Mouse (Mus musculus): ENCODE data around the gene Rgma.

Gene Rgma

GRCm38 (mm10) chr7:73400051-73400916 lies 25.0 kb downstream of the Rgma start:
- DNase-seq (ENCODE audit: low spot score), result no peak

GRCm38 (mm10) chr7:73402106-73402505 lies 26.8 kb downstream of the Rgma start:
- DNase-seq (ENCODE audit: low spot score), result no peak

GRCm38 (mm10) chr7:73402671-73403070 lies 27.4 kb downstream of the Rgma start:
- DNase-seq (ENCODE audit: low spot score), result no peak

GRCm38 (mm10) chr7:73403538-73403937 lies 28.2 kb downstream of the Rgma start:
- DNase-seq (ENCODE audit: low spot score), result no peak

DNA sequence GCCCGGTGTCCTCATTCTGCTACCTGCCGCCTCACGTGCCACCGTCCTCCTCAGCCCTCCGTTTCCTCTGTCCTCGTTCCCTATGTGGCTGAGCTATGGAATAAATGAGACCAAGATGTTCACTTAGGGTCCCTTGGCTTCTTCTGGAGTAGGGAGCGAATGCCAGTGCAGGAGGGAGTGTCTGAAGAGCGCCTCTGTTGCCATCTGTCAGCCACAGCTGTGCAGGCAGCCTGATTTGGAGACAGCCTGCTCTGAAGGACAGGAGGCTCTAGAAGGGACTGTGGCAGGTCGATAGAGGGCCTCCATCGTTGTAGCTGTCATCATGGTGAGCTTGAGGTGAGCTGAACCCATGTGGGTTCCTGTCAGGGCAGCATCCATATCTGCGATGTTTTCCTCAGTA lies 30.2 kb downstream of the Rgma start:
- DNase-seq (ENCODE audit: low spot score), result no peak

DNA sequence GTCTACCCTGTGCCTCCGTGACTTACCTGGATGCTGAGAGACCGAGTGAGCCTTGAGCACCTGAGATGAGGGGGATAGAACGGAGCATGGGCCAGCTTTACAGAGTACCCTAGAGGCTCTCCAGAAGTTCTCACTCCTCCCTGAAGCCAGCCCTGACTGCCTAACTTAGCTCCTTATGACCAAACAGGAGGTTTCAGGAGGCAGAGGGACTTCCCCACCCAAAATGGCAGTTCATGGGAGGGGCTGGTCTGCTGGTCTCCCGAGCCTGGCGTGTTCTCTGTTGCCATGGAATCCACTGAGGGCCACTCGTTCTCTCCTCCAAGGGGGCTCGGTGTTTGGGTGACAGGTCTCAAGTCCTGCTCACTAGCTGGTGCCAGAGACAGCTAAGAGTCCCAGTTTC lies 36.2 kb downstream of the Rgma start:
- DNase-seq (ENCODE audit: low spot score), result no peak

GRCm38 (mm10) chr7:73411986-73412385 lies 36.7 kb downstream of the Rgma start:
- no peak for DNase-seq (ENCODE audit: low spot score)

GRCm38 (mm10) chr7:73412419-73412818 lies 37.1 kb downstream of the Rgma start:
- DNase-seq (ENCODE audit: low spot score), result no peak

DNA sequence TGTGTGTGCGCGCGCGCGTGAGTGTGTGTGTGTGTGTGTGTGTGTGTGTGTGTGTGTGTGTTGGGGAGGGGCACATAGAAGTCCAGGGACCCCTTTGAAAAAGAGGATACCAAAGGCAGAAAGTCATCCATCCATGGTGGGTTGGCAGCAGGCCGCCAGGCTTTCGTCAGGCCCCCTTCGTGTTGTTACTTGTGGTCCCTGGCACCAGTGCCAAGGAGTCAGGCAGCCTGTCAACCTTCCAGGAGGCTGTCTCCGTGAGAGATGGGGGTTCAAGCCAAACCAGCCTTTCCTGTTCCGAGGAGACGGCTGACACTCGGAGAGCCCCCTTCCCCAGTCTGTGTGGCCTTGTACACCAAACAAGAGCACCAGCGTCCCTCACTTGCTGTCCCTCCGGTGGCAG lies 38.9 kb downstream of the Rgma start:
- no peak for DNase-seq (ENCODE audit: low spot score)

DNA sequence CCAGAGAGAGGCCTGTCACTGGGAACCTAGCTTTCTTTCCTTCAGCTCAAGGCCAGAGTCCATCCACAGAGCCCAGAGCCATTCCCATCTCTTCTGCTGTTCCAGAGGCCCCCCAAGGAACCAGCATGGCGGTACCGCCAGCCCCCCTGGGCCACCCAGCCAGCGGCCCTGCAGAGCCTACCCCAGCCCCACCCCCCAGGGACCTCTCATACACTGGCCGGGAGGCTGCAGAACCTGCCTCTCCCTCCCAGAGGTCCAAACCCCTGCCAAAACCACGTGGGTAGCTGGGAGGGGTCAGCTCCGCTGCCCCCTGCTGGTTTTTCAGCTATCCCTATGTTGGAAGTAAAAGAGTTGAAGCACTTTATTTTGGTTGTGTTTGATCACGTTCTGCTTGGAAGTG lies 44.1 kb downstream of the Rgma start:
- no peak for DNase-seq (ENCODE audit: low spot score)

DNA sequence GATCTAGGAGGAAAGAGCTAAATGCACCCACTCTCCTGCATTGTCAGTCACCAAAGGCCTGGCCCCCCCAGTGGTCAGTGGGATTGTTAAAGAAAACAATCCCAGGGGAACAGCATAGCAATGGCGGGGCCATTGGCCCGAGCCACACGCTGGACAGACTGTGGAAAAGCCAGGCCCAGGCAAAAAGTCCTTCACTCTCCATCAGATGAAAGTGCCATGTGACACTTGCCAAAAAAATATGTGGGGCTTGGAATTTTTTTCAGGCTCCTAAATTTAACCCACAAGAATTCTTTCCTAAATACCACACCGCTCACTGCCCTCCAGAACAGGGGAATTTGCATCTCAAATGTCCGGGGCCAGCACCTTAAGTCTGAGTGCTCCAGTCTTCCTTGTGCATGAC lies 45.5 kb downstream of the Rgma start:
- DNase-seq (ENCODE audit: low spot score), result no peak

GRCm38 (mm10) chr7:73421278-73422015 lies 46.1 kb downstream of the Rgma start:
- no peak for DNase-seq (ENCODE audit: low spot score)

GRCm38 (mm10) chr7:73422223-73423113 lies 47.2 kb downstream of the Rgma start:
- DNase-seq (ENCODE audit: low spot score), result peak; percentile 74

- no peak for DNase-seq (ENCODE audit: low spot score)
These were observed 47.9 kb downstream of the Rgma start for GRCm38 (mm10) chr7:73423236-73423635.

DNA sequence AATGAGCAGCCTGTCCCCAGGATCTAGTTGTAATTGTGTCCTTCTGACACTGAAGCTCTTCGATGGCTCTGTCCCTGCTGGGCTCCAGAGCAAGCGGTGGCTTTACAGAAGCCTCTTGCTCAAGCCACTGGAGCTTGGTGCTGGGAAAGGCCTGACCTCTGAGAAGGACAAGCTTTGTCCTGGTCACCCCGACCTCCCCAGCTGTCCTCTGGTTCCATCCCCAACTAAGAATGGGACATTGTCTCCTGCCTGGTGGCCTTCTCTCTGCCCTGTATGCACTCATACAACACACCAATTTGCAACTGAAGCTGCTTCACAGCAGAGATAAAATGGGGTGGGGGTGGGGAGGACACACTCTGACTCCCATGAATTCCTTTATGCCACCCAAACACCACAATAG lies 48.9 kb downstream of the Rgma start:
- no peak for DNase-seq (ENCODE audit: low spot score)

GRCm38 (mm10) chr7:73424705-73425104 lies 49.4 kb downstream of the Rgma start:
- no peak for DNase-seq (ENCODE audit: low spot score)

DNA sequence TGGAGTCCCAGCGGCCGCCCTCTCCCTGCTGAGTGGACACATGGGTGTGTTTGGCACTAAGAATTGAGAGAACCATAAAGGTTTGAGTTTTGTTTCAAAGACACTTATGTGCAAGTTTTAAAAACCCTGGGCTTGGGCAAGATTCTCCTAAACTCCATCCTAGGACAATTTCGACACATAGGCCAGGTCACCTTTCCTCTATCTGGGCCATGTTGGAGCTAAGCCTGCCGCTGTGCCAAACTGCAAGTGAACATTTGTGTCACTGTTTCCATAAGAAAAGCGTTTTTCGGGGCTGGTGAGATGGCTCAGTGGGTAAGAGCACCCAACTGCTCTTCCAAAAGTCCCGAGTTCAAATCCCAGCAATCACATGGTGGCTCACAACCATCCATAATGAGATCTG lies 50.1 kb downstream of the Rgma start:
- no peak for DNase-seq (ENCODE audit: low spot score)

DNA sequence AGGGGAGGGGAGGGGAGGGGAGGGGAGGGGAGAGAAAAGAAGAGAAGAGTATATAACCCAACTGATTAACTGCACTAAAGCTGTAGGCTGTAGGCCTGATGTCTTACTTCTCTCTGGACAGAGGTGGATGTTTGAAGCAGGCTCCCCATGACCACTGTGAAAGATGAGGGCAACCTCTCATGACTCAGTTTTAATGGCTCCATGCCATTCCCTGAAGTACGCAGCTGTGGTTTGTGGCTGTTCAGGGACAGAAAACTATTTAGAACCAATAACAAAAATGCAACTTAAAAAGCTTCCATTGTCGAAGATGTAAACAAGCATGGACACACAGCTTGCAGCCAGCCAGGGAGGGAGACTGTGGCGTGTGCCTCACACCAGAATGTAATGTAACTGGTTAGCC lies 50.9 kb downstream of the Rgma start:
- DNase-seq (ENCODE audit: low spot score), result no peak

GRCm38 (mm10) chr7:73426752-73427386 lies 51.6 kb downstream of the Rgma start:
- DNase-seq (ENCODE audit: low spot score), result no peak

DNA sequence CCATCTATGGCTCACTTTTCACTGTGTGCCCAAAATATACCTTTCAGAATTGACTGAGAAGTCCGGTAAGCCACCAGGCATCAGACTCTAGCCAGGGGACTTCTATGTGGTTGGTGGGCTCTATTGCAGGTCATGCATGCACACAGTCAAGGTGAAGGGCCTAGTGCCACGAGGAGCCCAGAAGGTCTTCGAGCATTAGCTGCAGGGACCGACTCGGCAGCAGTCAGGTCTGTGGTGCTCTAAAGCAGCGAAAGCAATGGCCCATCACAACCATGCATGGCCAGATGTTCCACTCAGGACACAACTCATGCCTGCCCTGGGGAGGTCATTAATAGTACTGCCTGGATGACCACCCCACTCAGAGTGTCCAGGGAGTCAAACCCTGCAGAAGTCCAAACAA lies 52.5 kb downstream of the Rgma start:
- no peak for DNase-seq (ENCODE audit: low spot score)

DNA sequence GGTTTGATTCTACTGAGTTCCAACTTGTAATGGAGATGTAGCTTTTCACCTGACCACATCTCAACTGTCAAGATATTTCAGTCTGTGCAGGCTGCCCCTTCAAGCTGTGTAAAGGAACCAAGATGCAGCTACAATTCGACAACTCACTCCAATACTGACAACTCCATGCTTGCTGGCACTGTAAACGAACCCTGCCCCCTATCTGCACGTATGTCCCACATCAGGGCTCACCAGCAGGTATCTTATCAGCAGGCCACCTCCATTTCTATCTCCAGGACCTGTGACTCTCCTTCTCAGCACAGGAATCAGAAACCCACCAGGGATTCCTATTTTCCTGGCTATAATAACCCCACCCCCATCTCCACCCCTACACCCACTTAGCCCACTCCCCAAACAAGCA lies 53.2 kb downstream of the Rgma start:
- no peak for DNase-seq (ENCODE audit: low spot score)
